Mouse (Mus musculus) megakaryocyte, embryonic 14.5 days (primary cell): ENCODE measurements at regions not wholly inside any gene's neighbourhood (a gene's known extent, or its start where the extent isn't known, plus 50 kb on each side); places are given as distances from the start of the nearest gene placed in this dataset.

Source experiments
- FLI1 ChIP-seq: IDR thresholded peaks from 2 replicates; pipeline ENCODE4 v1.6.1; 2012; ENCODE audit warnings: low read length, inconsistent platforms, mixed read lengths
- GATA1 ChIP-seq: IDR thresholded peaks from 3 replicates; pipeline ENCODE4 v1.6.1; 2012; ENCODE audit warnings: mixed read lengths, low read length, inconsistent platforms, borderline replicate concordance

- TF ChIP-seq GATA1 (no peak), FLI1 (no peak)
Observed at GRCm38 (mm10) chr7:83289915-83290773, 294.6 kb upstream of the Tmc3 start.
